Mouse (Mus musculus): ENCODE data around the gene Cit. TPM values are rescaled to one million over a fixed set of nuclear protein-coding genes. Genes with fewer than 3 reads are reported as not detected.
A peak's percentile ranks its signal among the peaks of the same experiment; 100 is the strongest.

The Cit gene
- total and polyA plus RNA-seq, 3 experiments = 21.5 to 32.9 (median 24.1) TPM

GRCm38 (mm10) chr5:116014237-116014636 lies 169.2 kb downstream of the Cit start:
- Histone ChIP-seq H3K27ac (ENCODE audit: control insufficient read depth, low read depth, low read length) (no peak overlapping the region), H3K9ac (ENCODE audit: control insufficient read depth, low read depth, low read length, poor library complexity, severe bottlenecking) (no peak overlapping the region), H3K4me1 (ENCODE audit: control insufficient read depth in 1 of 2, insufficient read depth in 2 of 2, low read length in 2 of 2) (peaks cover 4 to 7% of the 10 kb centered on the region in 2 experiments), H3K79me2 (ENCODE audit: control insufficient read depth, insufficient read depth, low read length, poor library complexity) (no peaks in the 10 kb centered on the region), H3K4me3 (ENCODE audit: control insufficient read depth in 1 of 2, insufficient read depth in 1 of 2, low read depth in 2 of 2, low read length in 2 of 2) (no peak overlapping the region), H3K36me3 (ENCODE audit: control insufficient read depth in 1 of 2, insufficient read depth in 2 of 2, low read length in 2 of 2) (peaks cover 5 to 19% of the 10 kb centered on the region in 2 experiments), H3K9me3 (replicated peaks; ENCODE audit: insufficient read depth, low read length) (no peaks in the 10 kb centered on the region), H3K27me3 (ENCODE audit: control insufficient read depth in 1 of 2, insufficient read depth in 2 of 2, low read length in 2 of 2) (no peaks in the 10 kb centered on the region)
- DNase-seq (ENCODE audit: low read depth, low spot score) = no peak
- TF ChIP-seq E2F4 (IDR thresholded peaks at IDR 0.05; ENCODE audit: borderline replicate concordance, low read depth, low read length) = no peak
- TF ChIP-seq CTCF (IDR thresholded peaks at IDR 0.05 in 2 of 3, conservative IDR thresholded peaks at IDR 0.05 in 1 of 3; ENCODE audit: control insufficient read depth in 1 of 3, insufficient read depth in 1 of 3, low read depth in 2 of 3, low read length in 3 of 3, poor library complexity in 1 of 3, severe bottlenecking in 1 of 3) = peak in 2 of 3 experiments; percentile 8 to 19; a peak in 2 of 6 replicates

- H3K27ac ChIP-seq (ENCODE audit: control insufficient read depth, low read depth, low read length) = no peak overlapping the region
- H3K4me3 ChIP-seq (ENCODE audit: control insufficient read depth in 1 of 2, insufficient read depth in 1 of 2, low read depth in 2 of 2, low read length in 2 of 2) = no peak overlapping the region
- no peak for DNase-seq (ENCODE audit: low read depth, low spot score)
- peaks cover 8% of the 10 kb centered on the region for H3K79me2 ChIP-seq (ENCODE audit: control insufficient read depth, insufficient read depth, low read length, poor library complexity)
- H3K36me3 ChIP-seq (ENCODE audit: control insufficient read depth in 1 of 2, insufficient read depth in 2 of 2, low read length in 2 of 2) = peaks cover 24 to 30% of the 10 kb centered on the region in 2 experiments
- TF ChIP-seq CHD2 (IDR thresholded peaks at IDR 0.05; ENCODE audit: low read length) = no peak
- no peak for TF ChIP-seq POLR2AphosphoS5 (IDR thresholded peaks at IDR 0.05; ENCODE audit: borderline replicate concordance, low read depth, low read length)
- TF ChIP-seq SIN3A (IDR thresholded peaks at IDR 0.05; ENCODE audit: low read length) = no peak
- TF ChIP-seq MEF2A (IDR thresholded peaks at IDR 0.05; ENCODE audit: extremely low read depth, insufficient replicate concordance, low read depth, low read length, poor library complexity, severe bottlenecking) = no peak
- no peak for TF ChIP-seq MXI1 (IDR thresholded peaks at IDR 0.05; ENCODE audit: low read depth, low read length)
- TF ChIP-seq TCF12 (IDR thresholded peaks at IDR 0.05; ENCODE audit: low read depth, low read length) = no peak
- no peak for TF ChIP-seq BHLHE40 (IDR thresholded peaks at IDR 0.05; ENCODE audit: borderline replicate concordance, low read depth, low read length)
- TF ChIP-seq ZKSCAN1 (IDR thresholded peaks at IDR 0.05; ENCODE audit: low read depth, low read length) = no peak
- no peak for TF ChIP-seq ZC3H11A (IDR thresholded peaks at IDR 0.05; ENCODE audit: low read depth, low read length)
- TF ChIP-seq JUND (IDR thresholded peaks at IDR 0.05; ENCODE audit: low read depth, low read length) = no peak
- no peak for TF ChIP-seq ELF1 (IDR thresholded peaks at IDR 0.05; ENCODE audit: low read depth, low read length)
- TF ChIP-seq GATA1 (IDR thresholded peaks at IDR 0.05; ENCODE audit: low read depth, low read length) = no peak
- TF ChIP-seq GABPA (IDR thresholded peaks at IDR 0.05; ENCODE audit: low read depth, low read length) = no peak
- TF ChIP-seq NRF1 (IDR thresholded peaks at IDR 0.05; ENCODE audit: insufficient read depth, low read depth, low read length, poor library complexity, severe bottlenecking) = no peak
- no peak for TF ChIP-seq E2F4 (IDR thresholded peaks at IDR 0.05; ENCODE audit: borderline replicate concordance, low read depth, low read length)
- no peak for TF ChIP-seq ETS1 (IDR thresholded peaks at IDR 0.05; ENCODE audit: low read depth, low read length)
- TF ChIP-seq MAX (IDR thresholded peaks at IDR 0.05; ENCODE audit: low read length) = no peak
- no peak for TF ChIP-seq HCFC1 (IDR thresholded peaks at IDR 0.05; ENCODE audit: low read depth, low read length)
- no peaks in the 10 kb centered on the region for H3K9me3 ChIP-seq (replicated peaks; ENCODE audit: insufficient read depth, low read length)
- peaks cover 8 to 22% of the 10 kb centered on the region in 2 experiments for H3K4me1 ChIP-seq (ENCODE audit: control insufficient read depth in 1 of 2, insufficient read depth in 2 of 2, low read length in 2 of 2)
- no peaks in the 10 kb centered on the region for H3K27me3 ChIP-seq (ENCODE audit: control insufficient read depth in 1 of 2, insufficient read depth in 2 of 2, low read length in 2 of 2)
- no peak overlapping the region for H3K9ac ChIP-seq (ENCODE audit: control insufficient read depth, low read depth, low read length, poor library complexity, severe bottlenecking)
These were observed 171.5 kb downstream of the Cit start for GRCm38 (mm10) chr5:116016542-116016941.

Measured in MEL (cell line).